Mouse (Mus musculus): ENCODE data around the gene Myh15. TPM values are rescaled to one million over a fixed set of nuclear protein-coding genes. Genes with fewer than 3 reads are reported as not detected.

Gene Myh15
- total and polyA plus RNA-seq, 3 experiments: not detected

DNA sequence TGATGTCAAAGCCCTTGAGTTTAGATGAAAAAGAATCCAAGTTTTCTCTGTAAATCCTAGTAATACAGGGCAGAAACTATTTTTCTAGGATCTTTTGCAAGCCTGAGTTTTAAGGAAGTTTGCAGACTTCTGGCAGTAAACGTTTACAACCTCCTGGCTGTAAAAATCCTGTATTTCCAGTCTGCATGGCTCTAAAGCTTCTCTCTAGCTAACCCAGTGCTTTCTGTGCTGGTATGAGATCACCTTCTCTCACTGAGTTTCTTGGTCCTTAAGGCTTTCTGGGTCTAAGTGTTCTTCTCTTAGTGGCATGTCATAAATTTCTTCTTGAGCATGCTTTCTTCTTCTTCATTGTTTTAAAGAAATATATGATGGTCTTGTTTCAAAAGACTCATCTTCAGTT is 70.7 kb downstream of the Myh15 start:
- Histone ChIP-seq H3K27ac (ENCODE audit: control insufficient read depth, low read depth, low read length) (no peak overlapping the region), H3K9me3 (replicated peaks; ENCODE audit: insufficient read depth, low read length) (no peaks in the 10 kb centered on the region), H3K4me3 (ENCODE audit: control insufficient read depth in 1 of 2, insufficient read depth in 1 of 2, low read depth in 2 of 2, low read length in 2 of 2) (no peak overlapping the region), H3K4me1 (ENCODE audit: control insufficient read depth in 1 of 2, insufficient read depth in 2 of 2, low read length in 2 of 2) (no peaks in the 10 kb centered on the region), H3K9ac (ENCODE audit: control insufficient read depth, low read depth, low read length, poor library complexity, severe bottlenecking) (no peak overlapping the region), H3K36me3 (ENCODE audit: control insufficient read depth in 1 of 2, insufficient read depth in 2 of 2, low read length in 2 of 2) (no peaks in the 10 kb centered on the region), H3K27me3 (ENCODE audit: control insufficient read depth in 1 of 2, insufficient read depth in 2 of 2, low read length in 2 of 2) (no peaks in the 10 kb centered on the region), H3K79me2 (ENCODE audit: control insufficient read depth, insufficient read depth, low read length, poor library complexity) (no peaks in the 10 kb centered on the region)
- TF ChIP-seq POLR2A (IDR thresholded peaks at IDR 0.05; ENCODE audit: control insufficient read depth in 1 of 2, insufficient read depth in 1 of 2, low read depth in 1 of 2, low read length in 2 of 2, poor library complexity in 1 of 2) (no peak), CTCF (IDR thresholded peaks at IDR 0.05 in 2 of 3, conservative IDR thresholded peaks at IDR 0.05 in 1 of 3; ENCODE audit: control insufficient read depth in 1 of 3, insufficient read depth in 1 of 3, low read depth in 2 of 3, low read length in 3 of 3, poor library complexity in 1 of 3, severe bottlenecking in 1 of 3) (no peak)
- DNase-seq (ENCODE audit: low read depth, low spot score): no peak

DNA sequence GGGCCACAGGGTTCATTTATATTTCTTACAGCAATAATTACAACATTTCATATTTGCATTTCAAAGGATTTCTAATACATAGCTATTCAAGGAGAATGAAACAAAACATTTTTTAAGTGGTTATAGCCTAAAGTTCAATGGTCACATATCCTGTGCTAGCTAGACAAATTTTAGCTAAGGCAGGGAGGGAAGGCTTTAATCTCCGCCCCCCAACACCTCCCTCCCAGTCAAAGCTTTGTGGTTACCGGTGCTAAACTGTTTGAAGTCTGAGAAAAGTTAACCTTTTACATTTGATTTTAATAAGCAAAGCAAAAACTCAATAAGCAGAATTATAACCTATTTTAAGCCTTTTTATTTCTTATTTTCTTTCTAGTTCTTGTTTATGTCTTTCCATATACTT is 98.9 kb downstream of the Myh15 start:
- Histone ChIP-seq H3K4me3 (ENCODE audit: control insufficient read depth in 1 of 2, insufficient read depth in 1 of 2, low read depth in 2 of 2, low read length in 2 of 2) (no peak overlapping the region), H3K27me3 (ENCODE audit: control insufficient read depth in 1 of 2, insufficient read depth in 2 of 2, low read length in 2 of 2) (no peaks in the 10 kb centered on the region; a peak in 1 of 4 replicates)
- no peak for TF ChIP-seq MAX (IDR thresholded peaks at IDR 0.05; ENCODE audit: low read length)
- no peak for TF ChIP-seq MYB (IDR thresholded peaks at IDR 0.05; ENCODE audit: low read depth, low read length)
- TF ChIP-seq ZC3H11A (IDR thresholded peaks at IDR 0.05; ENCODE audit: low read depth, low read length): no peak

DNA sequence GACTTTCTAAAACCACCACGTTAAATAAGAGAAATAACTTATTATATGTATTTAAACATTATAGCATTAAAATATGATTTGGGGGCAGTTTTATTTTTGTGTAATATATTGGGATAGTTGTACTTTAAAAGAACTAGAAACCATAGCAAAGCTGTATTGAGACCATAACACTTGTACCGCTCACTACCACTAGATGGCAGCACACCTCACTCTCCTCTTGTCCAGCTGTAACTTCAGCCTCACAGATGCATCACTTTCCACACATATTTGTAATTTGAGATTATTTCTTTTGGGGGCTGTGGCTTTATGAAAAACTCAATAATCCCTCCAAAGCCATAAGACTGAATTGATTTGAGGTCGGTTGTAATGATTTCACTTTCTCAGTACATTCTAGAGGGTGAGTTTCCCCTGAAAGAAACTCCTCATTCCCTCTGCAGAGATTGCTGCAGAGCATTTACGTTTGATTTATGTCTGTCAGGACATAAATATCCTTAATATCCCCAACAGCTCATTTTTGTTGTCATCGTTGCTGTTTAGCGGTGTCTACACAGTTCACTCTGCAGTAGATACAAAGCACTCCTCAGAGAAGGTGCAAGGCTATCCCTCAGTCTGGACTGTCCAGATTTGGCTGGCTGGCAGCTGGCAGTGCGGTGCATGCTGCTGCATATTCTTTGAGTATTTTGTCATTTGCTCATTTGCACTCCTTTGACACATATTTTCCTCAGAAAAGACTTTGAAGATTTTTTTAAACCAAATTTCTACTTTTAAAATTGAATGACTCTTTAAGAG is 107.3 kb downstream of the Myh15 start:
- Histone ChIP-seq H3K4me1 (ENCODE audit: control insufficient read depth in 1 of 2, insufficient read depth in 2 of 2, low read length in 2 of 2) (no peaks in the 10 kb centered on the region), H3K27ac (ENCODE audit: control insufficient read depth, low read depth, low read length) (no peak overlapping the region), H3K9ac (ENCODE audit: control insufficient read depth, low read depth, low read length, poor library complexity, severe bottlenecking) (no peak overlapping the region), H3K79me2 (ENCODE audit: control insufficient read depth, insufficient read depth, low read length, poor library complexity) (no peaks in the 10 kb centered on the region), H3K36me3 (ENCODE audit: control insufficient read depth in 1 of 2, insufficient read depth in 2 of 2, low read length in 2 of 2) (no peaks in the 10 kb centered on the region), H3K4me3 (ENCODE audit: control insufficient read depth in 1 of 2, insufficient read depth in 1 of 2, low read depth in 2 of 2, low read length in 2 of 2) (no peak overlapping the region), H3K27me3 (ENCODE audit: control insufficient read depth in 1 of 2, insufficient read depth in 2 of 2, low read length in 2 of 2) (no peaks in the 10 kb centered on the region; a peak in 1 of 4 replicates), H3K9me3 (replicated peaks; ENCODE audit: insufficient read depth, low read length) (no peaks in the 10 kb centered on the region)
- TF ChIP-seq MAX (IDR thresholded peaks at IDR 0.05; ENCODE audit: low read length) (no peak), KAT2A (conservative IDR thresholded peaks at IDR 0.05; ENCODE audit: low read depth, low read length) (no peak), ZC3H11A (IDR thresholded peaks at IDR 0.05; ENCODE audit: low read depth, low read length) (peak; percentile 29; the same call in 1 of the 2 replicates), CTCF (IDR thresholded peaks at IDR 0.05 in 2 of 3, conservative IDR thresholded peaks at IDR 0.05 in 1 of 3; ENCODE audit: control insufficient read depth in 1 of 3, insufficient read depth in 1 of 3, low read depth in 2 of 3, low read length in 3 of 3, poor library complexity in 1 of 3, severe bottlenecking in 1 of 3) (peak; percentile 75 to 79 (median 77)), RAD21 (IDR thresholded peaks at IDR 0.05; ENCODE audit: low read depth, low read length) (peak; percentile 68), SMC3 (IDR thresholded peaks at IDR 0.05; ENCODE audit: low read depth, low read length) (peak; percentile 63), EP300 (IDR thresholded peaks at IDR 0.05; ENCODE audit: low read depth in 1 of 2, low read length in 2 of 2) (no peak)
- peak; percentile 55 for DNase-seq (ENCODE audit: low read depth, low spot score)

More for the DNA sequence above, 98.9 kb downstream of the Myh15 start:
- no peak overlapping the region for H3K27ac ChIP-seq (ENCODE audit: control insufficient read depth, low read depth, low read length)
- no peaks in the 10 kb centered on the region for H3K4me1 ChIP-seq (ENCODE audit: control insufficient read depth in 1 of 2, insufficient read depth in 2 of 2, low read length in 2 of 2)
- no peak overlapping the region for H3K9ac ChIP-seq (ENCODE audit: control insufficient read depth, low read depth, low read length, poor library complexity, severe bottlenecking)
- no peaks in the 10 kb centered on the region for H3K79me2 ChIP-seq (ENCODE audit: control insufficient read depth, insufficient read depth, low read length, poor library complexity)
- H3K9me3 ChIP-seq (replicated peaks; ENCODE audit: insufficient read depth, low read length): no peaks in the 10 kb centered on the region
- no peak for DNase-seq (ENCODE audit: low read depth, low spot score)
- H3K36me3 ChIP-seq (ENCODE audit: control insufficient read depth in 1 of 2, insufficient read depth in 2 of 2, low read length in 2 of 2): no peaks in the 10 kb centered on the region
